Mouse (Mus musculus): Measurements from ENCODE around the gene Homer1.

DNA sequence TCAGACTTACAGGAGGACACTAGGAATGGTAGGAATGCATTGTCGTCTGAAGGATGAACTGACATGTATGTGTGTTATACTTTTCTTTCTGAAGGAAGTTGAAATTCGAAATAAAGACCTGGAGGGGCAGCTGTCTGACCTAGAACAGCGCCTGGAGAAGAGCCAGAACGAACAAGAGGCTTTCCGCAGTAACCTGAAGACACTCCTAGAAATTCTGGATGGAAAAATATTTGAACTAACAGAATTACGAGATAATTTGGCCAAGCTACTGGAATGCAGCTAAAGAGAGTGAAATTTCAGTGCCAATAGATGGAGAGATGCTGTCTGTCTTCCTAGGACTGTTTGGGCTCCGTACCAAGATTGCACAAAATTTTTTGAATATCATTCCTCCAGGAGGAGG is 102.5 kb downstream of the Homer1 start:
- no peak for TF ChIP-seq CTCF (conservative IDR thresholded peaks at IDR 0.05 in 1 of 2, IDR thresholded peaks at IDR 0.05 in 1 of 2; ENCODE audit: low read depth in 2 of 2, low read length in 2 of 2)
- no peak for TF ChIP-seq POLR2A (IDR thresholded peaks at IDR 0.05; ENCODE audit: low read depth, low read length)
- TF ChIP-seq MAZ (IDR thresholded peaks at IDR 0.05; ENCODE audit: low read depth, low read length): no peak
- no peak for TF ChIP-seq ZNF384 (IDR thresholded peaks at IDR 0.05; ENCODE audit: low read depth, low read length)
- no peak for TF ChIP-seq NRF1 (IDR thresholded peaks at IDR 0.05; ENCODE audit: low read depth, low read length)
- no peak for TF ChIP-seq TBP (conservative IDR thresholded peaks at IDR 0.05; ENCODE audit: low read depth, low read length)
- no peak for TF ChIP-seq EP300 (IDR thresholded peaks at IDR 0.05; ENCODE audit: low read length)
- no peak for TF ChIP-seq RAD21 (IDR thresholded peaks at IDR 0.05; ENCODE audit: low read depth, low read length)
- no peak for TF ChIP-seq USF2 (conservative IDR thresholded peaks at IDR 0.05; ENCODE audit: low read depth, low read length)

Data from CH12.LX (cell line).